Mouse (Mus musculus): ENCODE data around the gene Tuba1c.

GRCm38 (mm10) chr15:99026259-99026658 lies 3.4 kb upstream of the Tuba1c start:
- TF ChIP-seq CTCF (IDR thresholded peaks at IDR 0.05; ENCODE audit: insufficient read depth, low read length) (no peak), POLR2A (IDR thresholded peaks at IDR 0.05; ENCODE audit: borderline replicate concordance, extremely low read depth, low read depth, low read length) (no peak)
